Mouse (Mus musculus) liver, embryonic 16.5 days (tissue): ENCODE results near the gene Gm6040. TPM values are rescaled to one million over a fixed set of nuclear protein-coding genes. Genes with fewer than 3 reads are reported as not detected.

Experiments used
- polyA plus RNA-seq: library from polyadenylated mRNA; unstranded; fragments of >200 nt; fragmentation: Nextera tagmentation; extraction: Ambion mirVana; gene quantifications from 2 replicates; pipeline ENCODE4 v1.2.1, GENCODE M21; 2015

Gm6040 gene
- polyA plus RNA-seq, 1 experiment from 2014 or later: not detected

Other genes with a start within 250 kb of the Gm6040 start
- gene Defb33, start 29.4 kb downstream of the Gm6040 start, polyA plus RNA-seq: not detected in 2 replicates
- gene Gm15056, start 19.4 kb downstream of the Gm6040 start, polyA plus RNA-seq: not detected in 2 replicates
- not detected in 2 replicates for gene AY761185, start 22.6 kb upstream of the Gm6040 start, polyA plus RNA-seq
- not detected in 2 replicates for gene Defa21, start 103.5 kb upstream of the Gm6040 start, polyA plus RNA-seq
- not detected in 2 replicates for gene Defa23, start 133.0 kb upstream of the Gm6040 start, polyA plus RNA-seq
- gene Defa35, start 143.0 kb upstream of the Gm6040 start, polyA plus RNA-seq: not detected in 2 replicates
- not detected in 2 replicates for gene Defa25, start 162.4 kb upstream of the Gm6040 start, polyA plus RNA-seq
- gene Gm14851, start 174.0 kb upstream of the Gm6040 start, polyA plus RNA-seq: not detected in 2 replicates
- not detected in 2 replicates for gene Defa30, start 212.6 kb upstream of the Gm6040 start, polyA plus RNA-seq
- gene Defa22, start 240.2 kb upstream of the Gm6040 start, polyA plus RNA-seq: not detected in 2 replicates